Mouse (Mus musculus): ENCODE measurements around the gene Eomes. TPM values are rescaled to one million over a fixed set of nuclear protein-coding genes. Genes with fewer than 3 reads are reported as not detected.

The Eomes gene
- polyA plus RNA-seq, 1 experiment from 2014 or later = 18.0 TPM

DNA sequence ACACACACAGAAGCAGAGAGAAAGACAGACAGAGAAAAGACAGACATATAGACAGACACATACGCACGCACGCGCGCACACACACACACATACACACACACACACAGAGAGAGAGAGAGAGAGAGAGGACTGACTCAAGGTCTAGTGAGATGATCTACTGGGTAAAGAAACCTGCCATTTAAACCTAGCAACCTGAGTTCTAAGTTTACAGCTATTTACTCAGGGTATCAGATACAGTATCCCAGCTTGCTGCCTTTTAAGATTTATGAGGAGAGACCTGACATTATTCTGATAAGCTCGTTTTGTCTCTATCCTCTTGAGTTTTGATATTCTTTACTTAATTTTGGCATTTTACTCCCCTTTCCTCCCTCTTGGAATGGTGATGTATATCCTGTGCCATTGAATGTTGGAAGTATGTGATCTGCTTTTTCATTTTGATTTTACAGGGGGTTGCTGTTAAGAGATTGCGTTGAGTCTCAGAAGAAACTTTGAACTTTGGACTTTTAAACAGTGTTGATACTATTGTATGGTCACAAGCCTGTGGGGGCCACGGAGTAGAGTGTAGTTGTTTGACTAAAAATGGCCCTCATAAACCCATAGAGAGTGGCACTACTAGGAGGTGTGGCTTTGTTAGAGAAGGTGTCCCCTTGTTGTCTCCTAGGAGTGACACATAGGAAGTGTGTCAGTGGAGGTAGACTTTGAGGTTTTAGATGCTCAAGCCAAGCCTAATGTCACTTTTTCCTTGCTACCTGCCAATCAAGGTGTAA, 15.1 kb downstream of the Eomes start:
- Histone ChIP-seq H3K4me2 (ENCODE audit: low read length) (no peak overlapping the region), H3K27ac (ENCODE audit: low read length) (no peak overlapping the region), H3K9me3 (ENCODE audit: control insufficient read depth, low read length) (no peaks in the 10 kb centered on the region), H3K4me3 (replicated peaks; ENCODE audit: low read length) (no peak overlapping the region), H3K9ac (replicated peaks; ENCODE audit: low read depth, low read length) (no peak overlapping the region), H3K27me3 (replicated peaks; ENCODE audit: control insufficient read depth, insufficient read depth, low read length) (peaks cover 12% of the 10 kb centered on the region), H3K4me1 (replicated peaks; ENCODE audit: control insufficient read depth, insufficient read depth, low read length) (peaks cover 12% of the 10 kb centered on the region), H3K36me3 (ENCODE audit: control insufficient read depth, insufficient read depth) (no peaks in the 10 kb centered on the region)
- ATAC-seq = no peak
- 91% methylated on average over 8 of the region's 8 CpGs for WGBS

DNA sequence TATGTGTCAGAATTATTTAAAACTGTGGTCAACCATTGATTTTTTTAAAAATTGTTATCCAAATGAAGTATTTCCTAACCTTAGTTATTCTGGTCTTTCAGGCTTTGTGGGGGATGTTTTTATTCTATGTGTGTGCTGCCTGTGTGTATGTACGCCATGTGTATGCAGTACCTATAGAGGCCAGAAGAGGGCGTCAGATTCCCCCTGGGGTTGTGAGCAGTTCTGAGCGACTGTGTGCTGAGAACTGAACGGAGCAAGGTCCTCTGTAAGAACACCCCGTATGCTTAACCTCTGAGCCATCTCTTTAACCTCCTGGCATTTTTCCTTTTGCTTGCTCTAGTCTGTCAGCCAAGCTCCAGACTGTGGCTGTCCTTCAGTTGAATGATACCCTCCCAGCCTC, 16.1 kb downstream of the Eomes start:
- Histone ChIP-seq H3K4me2 (ENCODE audit: low read length) (no peak overlapping the region), H3K27ac (ENCODE audit: low read length) (no peak overlapping the region), H3K4me3 (replicated peaks; ENCODE audit: low read length) (no peak overlapping the region), H3K36me3 (ENCODE audit: control insufficient read depth, insufficient read depth) (no peaks in the 10 kb centered on the region), H3K4me1 (replicated peaks; ENCODE audit: control insufficient read depth, insufficient read depth, low read length) (peaks cover 2% of the 10 kb centered on the region), H3K9me3 (ENCODE audit: control insufficient read depth, low read length) (no peaks in the 10 kb centered on the region), H3K9ac (replicated peaks; ENCODE audit: low read depth, low read length) (no peak overlapping the region), H3K27me3 (replicated peaks; ENCODE audit: control insufficient read depth, insufficient read depth, low read length) (peaks cover 11% of the 10 kb centered on the region)
- ATAC-seq = no peak
- 91% methylated on average over 5 of the region's 5 CpGs for WGBS

DNA sequence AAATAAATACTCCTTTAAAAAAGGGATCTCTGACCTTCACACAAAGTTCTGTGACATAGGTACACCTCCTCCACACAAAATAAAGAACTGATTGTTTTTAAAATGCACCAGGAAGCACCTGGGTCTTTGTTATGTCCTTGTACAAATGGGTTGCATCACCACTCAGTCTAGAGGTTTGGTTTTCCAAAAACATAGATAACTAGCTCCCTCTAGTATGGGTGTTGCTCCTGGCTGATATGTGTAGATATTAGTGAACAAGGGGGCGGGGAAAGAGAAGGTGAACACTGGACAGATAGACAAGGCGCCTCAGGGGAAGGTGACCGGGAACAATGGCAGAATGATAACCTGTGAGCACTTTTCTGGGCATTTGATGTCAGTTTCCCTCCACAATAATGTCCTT, 17.9 kb downstream of the Eomes start:
- no peak overlapping the region for H3K9ac ChIP-seq (replicated peaks; ENCODE audit: low read depth, low read length)
- no peak for ATAC-seq

DNA sequence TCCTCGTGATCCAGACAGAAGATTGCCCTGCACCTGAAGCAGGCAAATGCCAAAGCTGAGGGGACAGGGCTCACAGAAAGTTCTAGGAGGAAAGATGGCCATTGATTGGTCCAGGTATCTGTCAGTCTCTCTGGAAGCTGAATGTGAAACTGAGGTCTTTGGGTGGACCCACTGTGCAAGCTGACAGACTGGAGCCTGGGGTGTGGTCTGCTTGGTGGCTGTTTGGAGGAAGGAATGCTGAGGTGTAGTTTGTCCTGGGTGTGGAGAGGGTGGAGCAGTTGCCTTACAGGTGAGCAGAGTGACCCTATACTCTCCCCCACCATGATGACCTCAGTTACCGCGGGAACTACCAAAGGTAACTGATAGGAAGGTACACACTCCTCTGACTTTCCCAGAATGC, 18.9 kb downstream of the Eomes start:
- Histone ChIP-seq H3K4me1 (replicated peaks; ENCODE audit: control insufficient read depth, insufficient read depth, low read length) (no peaks in the 10 kb centered on the region), H3K9ac (replicated peaks; ENCODE audit: low read depth, low read length) (no peak overlapping the region), H3K9me3 (ENCODE audit: control insufficient read depth, low read length) (no peaks in the 10 kb centered on the region), H3K27ac (ENCODE audit: low read length) (no peak overlapping the region), H3K4me2 (ENCODE audit: low read length) (no peak overlapping the region), H3K36me3 (ENCODE audit: control insufficient read depth, insufficient read depth) (no peaks in the 10 kb centered on the region), H3K27me3 (replicated peaks; ENCODE audit: control insufficient read depth, insufficient read depth, low read length) (peaks cover 5% of the 10 kb centered on the region; the same call in 1 of the 2 replicates), H3K4me3 (replicated peaks; ENCODE audit: low read length) (no peak overlapping the region)
- no peak for ATAC-seq
- WGBS = 86% methylated on average over 3 of the region's 3 CpGs

More for the DNA sequence above, 17.9 kb downstream of the Eomes start:
- WGBS = 95% methylated on average over 3 of the region's 3 CpGs
- H3K9me3 ChIP-seq (ENCODE audit: control insufficient read depth, low read length) = no peaks in the 10 kb centered on the region
- H3K27ac ChIP-seq (ENCODE audit: low read length) = no peak overlapping the region
- peaks cover 5% of the 10 kb centered on the region; the same call in 1 of the 2 replicates for H3K27me3 ChIP-seq (replicated peaks; ENCODE audit: control insufficient read depth, insufficient read depth, low read length)
- H3K4me1 ChIP-seq (replicated peaks; ENCODE audit: control insufficient read depth, insufficient read depth, low read length) = no peaks in the 10 kb centered on the region
- no peak overlapping the region for H3K4me2 ChIP-seq (ENCODE audit: low read length)
- H3K36me3 ChIP-seq (ENCODE audit: control insufficient read depth, insufficient read depth) = no peaks in the 10 kb centered on the region
- H3K4me3 ChIP-seq (replicated peaks; ENCODE audit: low read length) = no peak overlapping the region

DNA sequence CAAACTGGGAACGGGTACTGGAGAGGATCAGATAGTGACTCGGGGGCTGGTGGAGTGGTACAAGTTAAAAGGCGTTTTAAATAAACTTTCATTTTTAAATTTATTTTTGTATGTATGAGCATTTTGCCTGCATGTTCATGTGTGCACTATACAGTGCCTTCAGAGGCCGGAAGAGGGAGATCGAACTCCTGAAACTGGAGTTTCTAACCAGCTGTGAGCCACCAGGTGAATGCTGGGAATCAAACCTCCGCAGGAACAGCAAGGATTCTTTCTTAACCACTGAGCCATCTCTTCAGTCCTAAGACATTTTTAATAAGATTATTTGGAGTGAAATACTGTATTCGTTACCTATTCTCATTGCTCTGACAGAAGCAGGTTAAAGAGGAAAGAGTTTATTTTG, 20.0 kb downstream of the Eomes start:
- no peak for ATAC-seq
- Histone ChIP-seq H3K9me3 (ENCODE audit: control insufficient read depth, low read length) (no peaks in the 10 kb centered on the region), H3K4me2 (ENCODE audit: low read length) (no peak overlapping the region), H3K4me1 (replicated peaks; ENCODE audit: control insufficient read depth, insufficient read depth, low read length) (no peaks in the 10 kb centered on the region), H3K27me3 (replicated peaks; ENCODE audit: control insufficient read depth, insufficient read depth, low read length) (no peaks in the 10 kb centered on the region), H3K36me3 (ENCODE audit: control insufficient read depth, insufficient read depth) (no peaks in the 10 kb centered on the region), H3K9ac (replicated peaks; ENCODE audit: low read depth, low read length) (no peak overlapping the region), H3K27ac (ENCODE audit: low read length) (no peak overlapping the region), H3K4me3 (replicated peaks; ENCODE audit: low read length) (no peak overlapping the region)
- WGBS = 75% methylated on average over 7 of the region's 7 CpGs

DNA sequence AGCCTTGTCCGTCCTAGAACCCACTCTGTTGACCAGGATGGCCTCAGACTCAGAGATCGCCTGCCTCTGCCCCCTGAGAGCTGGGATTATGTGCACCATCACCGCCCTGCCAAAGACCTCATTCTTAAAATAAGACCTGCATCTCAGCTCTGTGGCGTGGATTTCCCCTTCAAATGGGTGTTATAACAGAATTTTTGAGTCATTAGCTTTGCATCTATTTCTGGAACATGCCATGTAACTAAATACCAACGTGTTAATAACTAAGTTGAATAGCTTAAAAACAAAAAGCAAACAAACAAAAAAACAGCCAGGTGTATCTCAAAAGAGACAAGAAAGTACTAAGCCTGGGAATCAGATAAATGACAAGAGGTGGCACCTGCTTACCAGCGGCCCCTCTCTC, 23.0 kb downstream of the Eomes start:
- no peaks in the 10 kb centered on the region for H3K9me3 ChIP-seq (ENCODE audit: control insufficient read depth, low read length)
- no peak overlapping the region for H3K27ac ChIP-seq (ENCODE audit: low read length)
- H3K27me3 ChIP-seq (replicated peaks; ENCODE audit: control insufficient read depth, insufficient read depth, low read length) = no peaks in the 10 kb centered on the region
- no peaks in the 10 kb centered on the region for H3K36me3 ChIP-seq (ENCODE audit: control insufficient read depth, insufficient read depth)
- no peak overlapping the region for H3K9ac ChIP-seq (replicated peaks; ENCODE audit: low read depth, low read length)
- H3K4me2 ChIP-seq (ENCODE audit: low read length) = no peak overlapping the region
- no peak overlapping the region for H3K4me3 ChIP-seq (replicated peaks; ENCODE audit: low read length)
- peaks cover 4% of the 10 kb centered on the region for H3K4me1 ChIP-seq (replicated peaks; ENCODE audit: control insufficient read depth, insufficient read depth, low read length)
- no peak for ATAC-seq
- 80% methylated on average over 6 of the region's 6 CpGs for WGBS

DNA sequence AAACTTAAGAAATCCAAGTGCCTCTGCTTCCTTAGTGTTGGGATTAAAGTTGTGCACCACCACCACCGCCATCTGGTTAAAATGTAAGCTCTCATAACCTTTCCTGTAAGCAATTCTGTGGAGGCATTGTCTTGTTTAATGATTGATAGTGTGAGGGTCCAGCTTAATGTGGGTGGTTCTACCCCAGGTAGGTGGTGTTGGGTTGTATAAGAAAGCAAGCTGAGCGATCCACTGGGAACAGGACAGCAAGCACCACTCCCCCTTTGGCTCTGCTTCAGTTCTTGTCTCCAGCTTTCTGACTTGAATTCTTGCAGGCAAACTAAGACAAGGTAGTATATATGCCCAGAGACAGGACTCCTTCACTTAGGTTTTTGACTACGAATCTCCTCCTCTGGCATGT, 26.6 kb downstream of the Eomes start:
- no peak overlapping the region for H3K27ac ChIP-seq (ENCODE audit: low read length)
- no peaks in the 10 kb centered on the region for H3K36me3 ChIP-seq (ENCODE audit: control insufficient read depth, insufficient read depth)
- H3K4me1 ChIP-seq (replicated peaks; ENCODE audit: control insufficient read depth, insufficient read depth, low read length) = peaks cover 22% of the 10 kb centered on the region
- 96% methylated on average over 3 of the region's 3 CpGs for WGBS
- no peak overlapping the region for H3K4me2 ChIP-seq (ENCODE audit: low read length)
- ATAC-seq = no peak
- H3K4me3 ChIP-seq (replicated peaks; ENCODE audit: low read length) = no peak overlapping the region
- no peaks in the 10 kb centered on the region for H3K27me3 ChIP-seq (replicated peaks; ENCODE audit: control insufficient read depth, insufficient read depth, low read length)
- H3K9me3 ChIP-seq (ENCODE audit: control insufficient read depth, low read length) = no peaks in the 10 kb centered on the region
- H3K9ac ChIP-seq (replicated peaks; ENCODE audit: low read depth, low read length) = no peak overlapping the region

DNA sequence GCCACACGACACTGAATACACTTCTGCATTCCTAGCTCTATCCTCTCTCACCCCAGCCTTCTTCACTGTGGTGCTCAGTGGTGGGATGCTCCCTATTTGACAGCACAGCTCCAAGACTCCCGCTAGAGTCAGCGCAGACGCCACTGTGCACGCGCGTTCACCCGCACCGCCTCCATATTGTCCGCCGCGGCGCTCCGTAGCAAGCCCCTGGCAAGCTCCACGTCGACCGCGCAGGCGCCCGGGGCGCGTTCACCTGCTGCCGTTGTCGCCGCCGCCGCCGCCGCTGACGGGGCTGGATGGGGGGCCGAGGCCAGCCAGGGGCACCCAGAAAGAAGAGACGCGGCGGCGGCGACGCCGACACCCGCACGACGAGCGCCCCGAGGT, 28.0 kb downstream of the Eomes start, which contains the start of gene Golga4:
Gene Golga4 (plus strand): TSS at position 248 of the 384 bp plus-strand sequence.
- WGBS = under 1% methylated on average over 43 of the region's 43 CpGs
- peak; percentile 96 for ATAC-seq

DNA sequence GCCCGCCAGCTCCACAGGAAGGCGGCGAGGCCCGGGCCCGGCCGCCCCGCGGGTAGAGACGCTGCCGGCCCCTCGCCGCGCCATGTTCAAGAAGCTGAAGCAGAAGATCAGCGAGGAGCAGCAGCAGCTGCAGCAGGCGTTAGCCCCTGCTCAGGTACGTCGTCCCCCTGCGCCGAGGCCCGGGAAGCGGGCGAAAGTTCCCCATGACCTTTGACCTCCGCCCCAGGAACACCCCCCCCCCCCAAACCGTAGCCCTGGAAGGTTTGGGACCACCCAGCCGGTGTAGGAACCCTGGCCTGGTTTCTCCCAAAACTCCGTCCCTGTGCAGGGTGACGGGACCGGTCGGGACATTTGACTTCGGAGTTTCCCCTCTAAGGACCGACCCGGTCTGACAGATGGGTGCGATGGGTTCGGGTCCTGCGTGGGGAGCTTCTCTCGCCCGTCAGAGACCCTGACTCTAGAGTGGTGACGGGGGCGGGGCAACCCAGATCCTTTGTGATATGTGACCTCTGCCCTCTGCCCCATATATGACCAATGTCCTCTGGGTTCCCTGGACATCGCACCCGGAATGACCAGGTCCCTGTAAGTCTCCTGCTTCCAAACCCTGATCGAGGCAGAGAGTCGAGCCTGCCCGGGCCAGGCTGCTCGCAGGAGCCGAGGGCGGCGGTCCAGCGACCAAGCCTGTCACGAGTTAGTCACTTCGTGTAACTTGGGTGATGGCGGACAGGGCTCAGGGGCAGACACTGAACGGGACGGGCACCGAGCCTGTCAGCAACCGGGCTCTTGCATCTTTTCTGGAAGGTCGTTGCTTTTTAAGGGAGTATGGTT, 28.6 kb downstream of the Eomes start:
- Histone ChIP-seq H3K9ac (replicated peaks; ENCODE audit: low read depth, low read length) (peak overlapping the region; percentile 94), H3K27me3 (replicated peaks; ENCODE audit: control insufficient read depth, insufficient read depth, low read length) (no peaks in the 10 kb centered on the region), H3K4me2 (ENCODE audit: low read length) (peak overlapping the region; percentile 99), H3K4me3 (replicated peaks; ENCODE audit: low read length) (peak overlapping the region; percentile 98), H3K9me3 (ENCODE audit: control insufficient read depth, low read length) (no peaks in the 10 kb centered on the region), H3K27ac (ENCODE audit: low read length) (peak overlapping the region; percentile 69), H3K36me3 (ENCODE audit: control insufficient read depth, insufficient read depth) (no peaks in the 10 kb centered on the region), H3K4me1 (replicated peaks; ENCODE audit: control insufficient read depth, insufficient read depth, low read length) (peaks cover 24% of the 10 kb centered on the region)
- ATAC-seq = peak; percentile 30
- under 1% methylated on average over 57 of the region's 57 CpGs for WGBS

More for the DNA sequence above, 28.0 kb downstream of the Eomes start, which contains the start of gene Golga4:
- Histone ChIP-seq H3K27me3 (replicated peaks; ENCODE audit: control insufficient read depth, insufficient read depth, low read length) (no peaks in the 10 kb centered on the region), H3K36me3 (ENCODE audit: control insufficient read depth, insufficient read depth) (no peaks in the 10 kb centered on the region), H3K4me2 (ENCODE audit: low read length) (peak within 1 kb of the TSS; percentile 99), H3K9me3 (ENCODE audit: control insufficient read depth, low read length) (no peaks in the 10 kb centered on the region), H3K4me1 (replicated peaks; ENCODE audit: control insufficient read depth, insufficient read depth, low read length) (peaks cover 24% of the 10 kb centered on the region), H3K4me3 (replicated peaks; ENCODE audit: low read length) (peak within 1 kb of the TSS; percentile 98), H3K27ac (ENCODE audit: low read length) (peak within 1 kb of the TSS; percentile 69), H3K9ac (replicated peaks; ENCODE audit: low read depth, low read length) (peak within 1 kb of the TSS; percentile 94)

All from forebrain, embryonic 16.5 days (tissue).